8 mouse cellular contexts compared by ENCODE assay signal in the genomic region with DNA sequence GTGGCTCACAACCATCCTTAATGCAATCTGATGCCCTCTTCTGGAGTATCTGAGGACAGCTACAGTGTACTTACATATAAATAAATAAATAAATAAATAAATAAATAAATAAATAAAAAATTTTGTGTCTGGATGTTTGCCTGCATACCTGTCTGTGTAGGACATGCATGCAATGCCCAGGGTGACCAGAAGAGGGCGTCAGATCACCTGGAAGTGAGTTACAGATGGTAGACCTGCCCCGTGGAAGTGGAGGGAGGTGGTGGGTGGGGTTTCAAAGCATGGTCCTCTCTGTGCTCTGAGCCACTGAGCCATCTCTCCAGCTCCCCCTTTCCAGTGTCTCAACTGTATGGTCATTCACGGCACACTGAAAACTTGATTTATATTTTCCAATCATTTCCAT. TPM values are rescaled to one million over a fixed set of nuclear protein-coding genes. Genes with fewer than 3 reads are reported as not detected.
A peak's percentile ranks its signal among the peaks of the same experiment; 100 is the strongest.
DNase-seq lines count a peak whose midpoint lies in the region; ATAC-seq and TF ChIP-seq lines count a peak whose summit lies in the region.

No protein-coding gene starts in this region.

- 0 out of 2 replicates have a peak, but pooled peaks cover 7% of the 10 kb centered on the region for H3K9me3 ChIP-seq in heart, embryonic 12.5 days (replicated peaks)
- no peaks in the 10 kb centered on the region for H3K9me3 ChIP-seq in limb, embryonic 14.5 days (ENCODE audit: control insufficient read depth, low read length)

- no peaks in the 10 kb centered on the region for H3K4me1 ChIP-seq in heart, adult 2 months (ENCODE audit: control insufficient read depth, insufficient read depth, low read length)
- no peaks in the 10 kb centered on the region for H3K4me1 ChIP-seq in heart, embryonic 12.5 days (replicated peaks)
- H3K4me1 ChIP-seq in limb, embryonic 14.5 days (ENCODE audit: control insufficient read depth, insufficient read depth, low read length), result no peaks in the 10 kb centered on the region

- no peak for TF ChIP-seq POLR2A in heart, adult 2 months (IDR thresholded peaks at IDR 0.05; ENCODE audit: insufficient read depth, low read depth, low read length)
- no peak for TF ChIP-seq POLR2A in limb, embryonic 14.5 days (IDR thresholded peaks at IDR 0.05; ENCODE audit: borderline replicate concordance, extremely low read depth, insufficient read depth, insufficient read length)

- H3K79me2 ChIP-seq in heart, adult 2 months (replicated peaks; ENCODE audit: control insufficient read depth, insufficient read depth, low read length), result no peaks in the 10 kb centered on the region

- intact Hi-C loops in heart, adult 2 months (cut with DNase I), result loop anchor here (2.0 kb wide), 1 partner anchor 58 kb away; no protein-coding TSS in a partner anchor

- no peaks in the 10 kb centered on the region for H3K27me3 ChIP-seq in heart, adult 2 months (ENCODE audit: control insufficient read depth, insufficient read depth, low read length)
- H3K27me3 ChIP-seq in heart, embryonic 12.5 days (replicated peaks), result no peaks in the 10 kb centered on the region
- no peaks in the 10 kb centered on the region for H3K27me3 ChIP-seq in limb, embryonic 14.5 days (ENCODE audit: control insufficient read depth, insufficient read depth, low read length)

- no peak overlapping the region for H3K4me3 ChIP-seq in heart, adult 2 months
- no peak overlapping the region for H3K4me3 ChIP-seq in heart, embryonic 12.5 days
- H3K4me3 ChIP-seq in limb, embryonic 14.5 days (replicated peaks; ENCODE audit: low read length), result no peak overlapping the region

- H3K27ac ChIP-seq in heart, adult 2 months, result no peak overlapping the region
- no peak overlapping the region for H3K27ac ChIP-seq in heart, embryonic 12.5 days (ENCODE audit: poor library complexity, severe bottlenecking)
- H3K27ac ChIP-seq in limb, embryonic 14.5 days (replicated peaks; ENCODE audit: low read depth, low read length), result no peak overlapping the region

- ATAC-seq in heart, embryonic 12.5 days (ENCODE audit: insufficient number of reproducible peaks, low FRiP score), result no peak
- ATAC-seq in limb, embryonic 14.5 days (ENCODE audit: low FRiP score, low read depth), result no peak

- peak; percentile 76 for TF ChIP-seq CTCF in heart, adult 2 months (IDR thresholded peaks at IDR 0.05)

- no peak overlapping the region for H3K4me2 ChIP-seq in heart, embryonic 12.5 days
- no peak overlapping the region for H3K4me2 ChIP-seq in limb, embryonic 14.5 days (replicated peaks; ENCODE audit: low read depth, low read length, severe bottlenecking)

- 0 out of 2 replicates have a peak, but pooled peaks have one; percentile 25 for TF ChIP-seq EP300 in heart, adult 2 months (IDR thresholded peaks at IDR 0.05; ENCODE audit: insufficient read depth, low read depth, low read length)

- WGBS in heart, adult 2 months, result 45% methylated on average over 3 of the region's 3 CpGs
- 43% methylated on average over 3 of the region's 3 CpGs for WGBS in heart, embryonic 12.5 days
- WGBS in limb, embryonic 14.5 days, result 61% methylated on average over 3 of the region's 3 CpGs

- no peak overlapping the region for H3K9ac ChIP-seq in heart, adult 2 months (ENCODE audit: low read depth, low read length)
- H3K9ac ChIP-seq in heart, embryonic 12.5 days, result no peak overlapping the region
- no peak overlapping the region for H3K9ac ChIP-seq in limb, embryonic 14.5 days (ENCODE audit: low read depth, low read length, severe bottlenecking)

- no peaks in the 10 kb centered on the region for H3K36me3 ChIP-seq in heart, adult 2 months (ENCODE audit: control insufficient read depth, insufficient read depth, low read length)
- peaks cover 59% of the 10 kb centered on the region for H3K36me3 ChIP-seq in heart, embryonic 12.5 days
- H3K36me3 ChIP-seq in limb, embryonic 14.5 days (ENCODE audit: control insufficient read depth, insufficient read depth, low read length), result peaks cover 45% of the 10 kb centered on the region

- DNase-seq in heart, adult 2 months, result peak; percentile 55 to 69
- DNase-seq in A20 (ENCODE audit: low read depth, low spot score) (peak; percentile 69), ZHBTc4 (ENCODE audit: low read depth, low spot score) (peak; percentile 89)
- DNase-seq in embryo, embryonic 9.5 days (ENCODE audit: extremely low spot score), result peak; percentile 22
- peak; percentile 22 for DNase-seq in limb, embryonic 14.5 days (ENCODE audit: low spot score)
- peak; percentile 55 for DNase-seq in right cerebral cortex, postnatal 14 days
- no peak for DNase-seq in frontal cortex, postnatal 14 days (ENCODE audit: low spot score in 2 of 2)

RNA-seq across cellular contexts. Expression of gene Cars2, which starts 6.2 kb away (rescaled TPM):
- 10 to 100 TPM; 46.5 to 47.7 TPM for total RNA-seq in heart, adult 2 months (2021)
- 49.8 and 66.0 TPM in 2 replicates for polyA plus RNA-seq in heart, adult 2 months (2012; rRNA removed)
- polyA plus RNA-seq in heart, embryonic 12.5 days (2016; fragmentation: Nextera tagmentation; extraction: Ambion mirVana), result 22.6 and 28.2 TPM in 2 replicates
- polyA plus RNA-seq in limb, embryonic 14.5 days (2012; rRNA removed), result 66.7 and 77.4 TPM in 2 replicates
- polyA plus RNA-seq in limb, embryonic 14.5 days (2014; fragmentation: Nextera tagmentation; extraction: Ambion mirVana), result 26.4 and 27.5 TPM in 2 replicates

RNA-seq across cellular contexts. Expression of gene Ing1, which starts 11.0 kb away (rescaled TPM):
- total RNA-seq in heart, adult 2 months (2021), result 10 to 100 TPM; 19.9 to 26.9 TPM
- polyA plus RNA-seq in heart, adult 2 months (2012; rRNA removed), result 9.6 and 13.1 TPM in 2 replicates
- 25.2 and 26.5 TPM in 2 replicates for polyA plus RNA-seq in heart, embryonic 12.5 days (2016; fragmentation: Nextera tagmentation; extraction: Ambion mirVana)
- 38.5 and 63.6 TPM in 2 replicates for polyA plus RNA-seq in limb, embryonic 14.5 days (2012; rRNA removed)
- 42.9 and 49.7 TPM in 2 replicates for polyA plus RNA-seq in limb, embryonic 14.5 days (2014; fragmentation: Nextera tagmentation; extraction: Ambion mirVana)

RNA-seq across cellular contexts. Expression of gene Naxd, which starts 47.1 kb away (rescaled TPM):
- total RNA-seq in heart, adult 2 months (2021), result 10 to 100 TPM; 31.2 to 32.7 TPM
- polyA plus RNA-seq in heart, adult 2 months (2012; rRNA removed), result 56.9 and 64.1 TPM in 2 replicates
- 68.8 and 71.0 TPM in 2 replicates for polyA plus RNA-seq in heart, embryonic 12.5 days (2016; fragmentation: Nextera tagmentation; extraction: Ambion mirVana)
- polyA plus RNA-seq in limb, embryonic 14.5 days (2012; rRNA removed), result 117 and 129 TPM in 2 replicates
- 112 and 118 TPM in 2 replicates for polyA plus RNA-seq in limb, embryonic 14.5 days (2014; fragmentation: Nextera tagmentation; extraction: Ambion mirVana)

Comparison
In these comparisons a context has a peak if more than half of its experiments do, and no peak if none do; other contexts are left out.
1. DNase-seq: peak in heart, adult 2 months (2 of 2), A20 (single experiment), ZHBTc4 (single experiment), embryo, embryonic 9.5 days (single experiment), limb, embryonic 14.5 days (single experiment) and right cerebral cortex, postnatal 14 days (single experiment); none in frontal cortex, postnatal 14 days (0 of 2).